Mouse (Mus musculus) olfactory bulb, adult 2 months (tissue): Measurements from ENCODE around the gene Mier2.

ENCODE experiments used
- CTCF ChIP-seq: fragments of 200-500 bp; IDR thresholded peaks from 2 replicates; pipeline ENCODE4 v1.5.1; 2012; ENCODE audit warnings: low read depth, mild to moderate bottlenecking, low read length, moderate library complexity; ENCODE audit not compliant: insufficient read depth
- POLR2A ChIP-seq: fragments of 200-500 bp; IDR thresholded peaks from 2 replicates; pipeline ENCODE4 v1.6.1; 2012; ENCODE audit warnings: mild to moderate bottlenecking, low read depth, low read length, moderate library complexity; ENCODE audit not compliant: insufficient read depth

- no peak for TF ChIP-seq CTCF
- no peak for TF ChIP-seq POLR2A
Measured at GRCm38 (mm10) chr10:79585136-79585535, 30.1 kb upstream of the Mier2 start.
